Mouse (Mus musculus): ENCODE data around the gene Faf1.

DNA sequence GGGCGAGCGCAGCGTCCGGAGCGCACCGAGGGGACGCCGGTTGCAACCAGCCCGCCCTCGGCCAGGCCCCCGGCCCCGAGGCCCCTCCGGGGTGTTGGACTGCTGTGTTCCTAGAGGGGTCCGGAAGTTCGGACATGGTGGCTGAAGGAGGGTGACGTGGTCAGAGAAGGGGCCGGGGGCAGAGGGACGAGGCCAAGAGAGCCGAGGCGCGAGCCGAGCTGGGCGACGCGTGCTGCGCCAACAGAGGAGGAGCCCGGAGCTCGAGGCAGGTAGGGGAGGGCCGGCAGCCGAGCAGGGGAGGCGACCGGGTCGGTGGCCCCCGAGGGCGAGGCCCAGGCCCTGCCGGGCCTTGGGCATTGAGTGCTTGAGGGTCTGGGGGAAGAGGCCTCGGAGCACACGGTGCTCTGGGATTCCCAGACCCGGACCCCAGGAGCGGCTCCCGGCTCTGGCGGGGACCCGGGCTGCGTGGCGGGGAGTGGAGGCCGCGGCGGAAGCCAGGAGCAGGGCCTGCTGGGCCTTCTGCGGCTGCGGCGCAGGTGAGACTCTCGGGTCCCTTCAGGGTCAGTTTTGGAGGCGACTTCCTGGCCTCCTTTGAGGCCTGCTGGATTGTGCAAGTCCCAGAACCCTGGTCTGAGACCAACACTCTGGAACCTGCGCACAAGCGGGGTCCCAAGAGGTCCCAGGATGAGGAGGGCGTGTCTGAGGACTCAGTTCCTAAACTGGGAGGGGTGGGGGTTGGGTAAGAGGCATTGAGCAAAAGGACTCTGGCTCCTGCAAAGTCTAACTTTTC, 301.9 kb downstream of the Faf1 start:
- TF ChIP-seq CTCF (IDR thresholded peaks at IDR 0.05; ENCODE audit: borderline replicate concordance, control insufficient read depth, extremely low read depth, insufficient read depth, low read length, poor library complexity) (no peak), POLR2A (IDR thresholded peaks at IDR 0.05; ENCODE audit: control insufficient read depth, extremely low read depth, insufficient read depth, low read length, poor library complexity) (no peak)
